Mouse (Mus musculus) ES-E14 (cell line): ENCODE data around the gene Samd13. TPM values are rescaled to one million over a fixed set of nuclear protein-coding genes. Genes with fewer than 3 reads are reported as not detected.

Experiments used
- DNase-seq: peaks from one replicate; pipeline ENCODE4 v3.0.0-alpha.2; 2013; ENCODE audit warnings: low read depth, low spot score
- H3K27ac ChIP-seq: 2 replicates; pipeline ENCODE4 v1.5.1; 2012; ENCODE audit warnings: low read depth, mild to moderate bottlenecking, low read length, moderate library complexity, mixed read lengths; ENCODE audit not compliant: poor library complexity, insufficient read depth, severe bottlenecking
- H3K36me3 ChIP-seq: 2 replicates; pipeline ENCODE4 v1.6.1; 2012; ENCODE audit warnings: mild to moderate bottlenecking, low read length, moderate library complexity, mixed read lengths; ENCODE audit not compliant: control insufficient read depth, poor library complexity, insufficient read depth, severe bottlenecking
- H3K4me1 ChIP-seq, 2 experiments: fragments of 150-350 bp in 1 of 2; sonication (generic) in 1 of 2; 2 replicates each; pipeline ENCODE4 v1.6.1; 2012; ENCODE audit warnings: low read length in 2 of 2, mild to moderate bottlenecking in 1 of 2, mixed read lengths in 1 of 2; ENCODE audit not compliant: control insufficient read depth in 2 of 2, insufficient read depth in 2 of 2, poor library complexity in 1 of 2
- H3K4me3 ChIP-seq, 2 experiments: fragments of 150-350 bp in 1 of 2; sonication (generic) in 1 of 2; 2 replicates each; pipeline ENCODE4 v1.5.1; 2012; ENCODE audit warnings: low read length in 2 of 2, low read depth in 1 of 2, mild to moderate bottlenecking in 1 of 2, mixed read lengths in 1 of 2; ENCODE audit not compliant: insufficient read depth in 1 of 2, poor library complexity in 1 of 2, severe bottlenecking in 1 of 2
- H3K9ac ChIP-seq: 2 replicates; pipeline ENCODE4 v1.6.1; 2012; ENCODE audit warnings: low read depth, mild to moderate bottlenecking, low read length, mixed read lengths; ENCODE audit not compliant: poor library complexity, insufficient read depth, severe bottlenecking
- H3K9me3 ChIP-seq: fragments of 150-350 bp; sonication (generic); 2 replicates; pipeline ENCODE4 v1.6.1; 2012; ENCODE audit warnings: low read depth, mild to moderate bottlenecking, low read length; ENCODE audit not compliant: control insufficient read depth, insufficient read depth
- CHD2 ChIP-seq: IDR thresholded peaks from 2 replicates; pipeline ENCODE4 v1.6.1; 2014; ENCODE audit warnings: mild to moderate bottlenecking, low read depth, low read length, inconsistent platforms
- HCFC1 ChIP-seq: IDR thresholded peaks from 2 replicates; pipeline ENCODE4 v1.6.1; 2012; ENCODE audit warnings: low read length, inconsistent platforms, borderline replicate concordance; ENCODE audit not compliant: insufficient read depth
- MAFK ChIP-seq: IDR thresholded peaks from 2 replicates; pipeline ENCODE4 v1.6.1; 2014; ENCODE audit warnings: mild to moderate bottlenecking, low read depth, low read length, inconsistent platforms; ENCODE audit not compliant: insufficient read depth
- ZC3H11A ChIP-seq: IDR thresholded peaks from 2 replicates; pipeline ENCODE4 v1.6.1; 2012; ENCODE audit warnings: low read depth, mild to moderate bottlenecking, inconsistent platforms, low read length, borderline replicate concordance
- ZNF384 ChIP-seq: IDR thresholded peaks from 2 replicates; pipeline ENCODE4 v1.6.1; 2012; ENCODE audit warnings: low read depth, low read length, inconsistent platforms
- in situ Hi-C, 2 experiments: fragments of 600-800 bp; cut with MboI; formaldehyde crosslinking; loops; one replicate each; pipeline ENCODE4 v1.15.1; 2025; ENCODE audit warnings: low sequenced_read_pairs in 2 of 2, inconsistent platforms in 1 of 2; ENCODE audit not compliant: unreplicated experiment in 2 of 2
- total RNA-seq: library from RNA; depleted of rRNA; stranded (reverse); fragments of 300-350 nt; gene quantifications from 2 replicates; pipeline ENCODE4 v1.2.3, GENCODE M21; 2012

Gene Samd13
- total RNA-seq, 1 experiment, result 0.45 TPM

- no peaks in the 10 kb centered on the region for H3K9me3 ChIP-seq
- in situ Hi-C loops, result no loop called here
- TF ChIP-seq ZNF384 (no peak), HCFC1 (no peak), CHD2 (no peak), ZC3H11A (no peak), MAFK (no peak)
- no peaks in the 10 kb centered on the region for H3K4me1 ChIP-seq
- H3K9ac ChIP-seq, result no peak overlapping the region
- no peak overlapping the region for H3K4me3 ChIP-seq
- H3K36me3 ChIP-seq, result no peaks in the 10 kb centered on the region
- DNase-seq, result no peak
- H3K27ac ChIP-seq, result no peak overlapping the region
Observed at GRCm38 (mm10) chr3:146686428-146686827, 1.0 kb upstream of the Samd13 start.

GRCm38 (mm10) chr3:146683095-146683494 lies 2.3 kb downstream of the Samd13 start:
- no peak overlapping the region for H3K27ac ChIP-seq
- TF ChIP-seq HCFC1 (no peak), ZC3H11A (no peak)
- no peak overlapping the region for H3K9ac ChIP-seq
- no peak overlapping the region for H3K4me3 ChIP-seq
- no peak for DNase-seq
- 0 out of 4 replicates have a peak, but pooled peaks cover 0 to 1% of the 10 kb centered on the region in 2 experiments for H3K4me1 ChIP-seq
- no peaks in the 10 kb centered on the region for H3K36me3 ChIP-seq
- in situ Hi-C loops, result no loop called here
- no peaks in the 10 kb centered on the region for H3K9me3 ChIP-seq

- H3K9me3 ChIP-seq, result no peaks in the 10 kb centered on the region
- H3K27ac ChIP-seq, result no peak overlapping the region
- in situ Hi-C loops, result no loop called here
- no peak overlapping the region for H3K4me3 ChIP-seq
- H3K36me3 ChIP-seq, result no peaks in the 10 kb centered on the region
- TF ChIP-seq HCFC1 (no peak), MAFK (no peak), ZNF384 (no peak), CHD2 (no peak), ZC3H11A (no peak)
- H3K9ac ChIP-seq, result no peak overlapping the region
- DNase-seq, result no peak
- H3K4me1 ChIP-seq, result 0 out of 4 replicates have a peak, but pooled peaks cover 0 to 1% of the 10 kb centered on the region in 2 experiments
Observed at GRCm38 (mm10) chr3:146682140-146682651, 3.2 kb downstream of the Samd13 start.

GRCm38 (mm10) chr3:146681696-146682095 lies 3.7 kb downstream of the Samd13 start:
- Histone ChIP-seq H3K9me3 (no peaks in the 10 kb centered on the region), H3K9ac (no peak overlapping the region), H3K36me3 (no peaks in the 10 kb centered on the region), H3K27ac (no peak overlapping the region), H3K4me1 (0 out of 4 replicates have a peak, but pooled peaks cover 0 to 1% of the 10 kb centered on the region in 2 experiments), H3K4me3 (no peak overlapping the region)
- DNase-seq, result no peak
- TF ChIP-seq ZC3H11A (no peak), HCFC1 (no peak), CHD2 (no peak), ZNF384 (no peak), MAFK (no peak)
- in situ Hi-C loops, result no loop called here

GRCm38 (mm10) chr3:146680625-146681024 lies 4.8 kb downstream of the Samd13 start:
- in situ Hi-C loops, result no loop called here
- Histone ChIP-seq H3K4me3 (no peak overlapping the region), H3K4me1 (0 out of 4 replicates have a peak, but pooled peaks cover 0 to 1% of the 10 kb centered on the region in 2 experiments), H3K9me3 (no peaks in the 10 kb centered on the region), H3K9ac (no peak overlapping the region), H3K36me3 (no peaks in the 10 kb centered on the region), H3K27ac (no peak overlapping the region)
- DNase-seq, result no peak
- TF ChIP-seq MAFK, result no peak
- TF ChIP-seq ZC3H11A, result no peak
- TF ChIP-seq HCFC1, result no peak
- TF ChIP-seq ZNF384, result no peak
- no peak for TF ChIP-seq CHD2
